Mouse (Mus musculus) MEL (cell line): ENCODE results near the gene Stab2. TPM values are rescaled to one million over a fixed set of nuclear protein-coding genes. Genes with fewer than 3 reads are reported as not detected.

Experiments
- DNase-seq: peaks from one replicate; pipeline ENCODE4 v3.0.0; 2011; ENCODE audit warnings: low read depth, low spot score
- H3K27ac ChIP-seq: 2 replicates; pipeline ENCODE4 v1.5.1; 2012; ENCODE audit warnings: low read depth, mild to moderate bottlenecking, control low read depth, low read length, moderate library complexity; ENCODE audit not compliant: control insufficient read depth
- H3K27me3 ChIP-seq, 2 experiments: fragments of 150-350 bp in 1 of 2; sonication (generic) in 1 of 2; 2 replicates each; pipeline ENCODE4 v1.6.1; 2012; ENCODE audit warnings: low read length in 2 of 2, mild to moderate bottlenecking in 2 of 2, improper control_type of control experiment in 1 of 2, moderate library complexity in 1 of 2; ENCODE audit not compliant: insufficient read depth in 2 of 2, control insufficient read depth in 1 of 2
- H3K36me3 ChIP-seq, 2 experiments: 2 replicates each; pipeline ENCODE4 v1.6.1; 2012 to 2014; ENCODE audit warnings: low read length in 2 of 2, improper control_type of control experiment in 1 of 2, inconsistent platforms in 1 of 2, mild to moderate bottlenecking in 1 of 2; ENCODE audit not compliant: insufficient read depth in 2 of 2, control insufficient read depth in 1 of 2
- H3K4me1 ChIP-seq, 2 experiments: fragments of 150-350 bp in 1 of 2; sonication (generic) in 1 of 2; 2 replicates each; pipeline ENCODE4 v1.6.1; 2012; ENCODE audit warnings: low read length in 2 of 2, improper control_type of control experiment in 1 of 2, mild to moderate bottlenecking in 1 of 2; ENCODE audit not compliant: insufficient read depth in 2 of 2, control insufficient read depth in 1 of 2
- H3K4me3 ChIP-seq, 2 experiments: fragments of 150-350 bp in 1 of 2; sonication (generic) in 1 of 2; 2 replicates each; pipeline ENCODE4 v1.5.1; 2012; ENCODE audit warnings: low read depth in 2 of 2, low read length in 2 of 2, mild to moderate bottlenecking in 2 of 2, moderate library complexity in 2 of 2, control low read depth in 1 of 2, improper control_type of control experiment in 1 of 2; ENCODE audit not compliant: control insufficient read depth in 1 of 2, insufficient read depth in 1 of 2
- H3K79me2 ChIP-seq: 2 replicates; pipeline ENCODE4 v1.6.1; 2012; ENCODE audit warnings: mild to moderate bottlenecking, low read length, moderate library complexity; ENCODE audit not compliant: control insufficient read depth, poor library complexity, insufficient read depth
- H3K9ac ChIP-seq: 2 replicates; pipeline ENCODE4 v1.6.1; 2012; ENCODE audit warnings: low read depth, mild to moderate bottlenecking, control low read depth, low read length, moderate library complexity; ENCODE audit not compliant: control insufficient read depth, poor library complexity, severe bottlenecking
- H3K9me3 ChIP-seq: fragments of 150-350 bp; sonication (generic); replicated peaks from 2 replicates; pipeline ENCODE4 v1.6.1; 2012; ENCODE audit warnings: mild to moderate bottlenecking, low read length, improper control_type of control experiment, moderate library complexity; ENCODE audit not compliant: insufficient read depth
- BHLHE40 ChIP-seq: IDR thresholded peaks from 2 replicates; pipeline ENCODE4 v1.6.1; 2012; ENCODE audit warnings: low read depth, mild to moderate bottlenecking, inconsistent platforms, low read length, improper control_type of control experiment, borderline replicate concordance
- CHD1 ChIP-seq: IDR thresholded peaks from 2 replicates; pipeline ENCODE4 v1.6.1; 2012; ENCODE audit warnings: low read depth, mild to moderate bottlenecking, inconsistent platforms, low read length, improper control_type of control experiment
- CHD2 ChIP-seq: IDR thresholded peaks from 2 replicates; pipeline ENCODE4 v1.6.1; 2011; ENCODE audit warnings: low read length, improper control_type of control experiment
- CTCF ChIP-seq, 3 experiments: IDR thresholded peaks in 2 of 3; conservative IDR thresholded peaks in 1 of 3; 2 replicates each; pipeline ENCODE4 v1.5.1; 2011 to 2012; ENCODE audit warnings: low read length in 3 of 3, low read depth in 2 of 3, mild to moderate bottlenecking in 2 of 3, improper control_type of control experiment in 1 of 3, inconsistent platforms in 1 of 3, mixed read lengths in 1 of 3, moderate library complexity in 1 of 3; ENCODE audit not compliant: control insufficient read depth in 1 of 3, insufficient read depth in 1 of 3, poor library complexity in 1 of 3, severe bottlenecking in 1 of 3
- E2F4 ChIP-seq: IDR thresholded peaks from 2 replicates; pipeline ENCODE4 v1.6.1; 2011; ENCODE audit warnings: low read depth, low read length, improper control_type of control experiment, borderline replicate concordance
- ELF1 ChIP-seq: IDR thresholded peaks from 2 replicates; pipeline ENCODE4 v1.6.1; 2014; ENCODE audit warnings: low read depth, mild to moderate bottlenecking, inconsistent platforms, low read length, improper control_type of control experiment, moderate library complexity
- GATA1 ChIP-seq: IDR thresholded peaks from 2 replicates; pipeline ENCODE4 v1.6.1; 2011; ENCODE audit warnings: low read depth, low read length, improper control_type of control experiment
- HCFC1 ChIP-seq: IDR thresholded peaks from 2 replicates; pipeline ENCODE4 v1.6.1; 2012; ENCODE audit warnings: low read depth, mild to moderate bottlenecking, inconsistent platforms, low read length, improper control_type of control experiment, moderate library complexity
- KAT2A ChIP-seq: conservative IDR thresholded peaks from 2 replicates; pipeline ENCODE4 v1.6.1; 2012; ENCODE audit warnings: low read depth, low read length, improper control_type of control experiment, inconsistent platforms
- MAFK ChIP-seq: IDR thresholded peaks from 2 replicates; pipeline ENCODE4 v1.6.1; 2011; ENCODE audit warnings: low read depth, mild to moderate bottlenecking, low read length, improper control_type of control experiment, borderline replicate concordance
- MAX ChIP-seq: IDR thresholded peaks from 2 replicates; pipeline ENCODE4 v1.6.1; 2011; ENCODE audit warnings: low read length, improper control_type of control experiment
- MYB ChIP-seq: IDR thresholded peaks from 2 replicates; pipeline ENCODE4 v1.6.1; 2011; ENCODE audit warnings: mild to moderate bottlenecking, low read depth, low read length, improper control_type of control experiment
- MYC ChIP-seq: IDR thresholded peaks from 2 replicates; pipeline ENCODE4 v1.6.1; 2011; ENCODE audit warnings: low read depth, mild to moderate bottlenecking, low read length, improper control_type of control experiment, moderate library complexity
- NRF1 ChIP-seq: IDR thresholded peaks from 2 replicates; pipeline ENCODE4 v1.6.1; 2014; ENCODE audit warnings: low read depth, mild to moderate bottlenecking, inconsistent platforms, low read length, improper control_type of control experiment, moderate library complexity; ENCODE audit not compliant: poor library complexity, insufficient read depth, severe bottlenecking
- POLR2A ChIP-seq, 2 experiments: IDR thresholded peaks; 2 replicates each; pipeline ENCODE4 v1.6.1; 2011 to 2012; ENCODE audit warnings: low read length in 2 of 2, mild to moderate bottlenecking in 2 of 2, control low read depth in 1 of 2, improper control_type of control experiment in 1 of 2, low read depth in 1 of 2, moderate library complexity in 1 of 2; ENCODE audit not compliant: control insufficient read depth in 1 of 2, insufficient read depth in 1 of 2, poor library complexity in 1 of 2
- POLR2AphosphoS2 ChIP-seq: IDR thresholded peaks from 2 replicates; pipeline ENCODE4 v1.6.1; 2011; ENCODE audit warnings: low read length, improper control_type of control experiment
- SIN3A ChIP-seq: IDR thresholded peaks from 2 replicates; pipeline ENCODE4 v1.6.1; 2012; ENCODE audit warnings: low read length, improper control_type of control experiment, inconsistent platforms
- SMC3 ChIP-seq: IDR thresholded peaks from 2 replicates; pipeline ENCODE4 v1.6.1; 2011; ENCODE audit warnings: low read depth, low read length, improper control_type of control experiment
- TAL1 ChIP-seq: IDR thresholded peaks from 2 replicates; pipeline ENCODE4 v1.6.1; 2012; ENCODE audit warnings: mild to moderate bottlenecking, inconsistent platforms, low read length, moderate library complexity, mixed read lengths
- TCF12 ChIP-seq: IDR thresholded peaks from 2 replicates; pipeline ENCODE4 v1.6.1; 2014; ENCODE audit warnings: low read depth, mild to moderate bottlenecking, inconsistent platforms, low read length, improper control_type of control experiment, moderate library complexity
- UBTF ChIP-seq: IDR thresholded peaks from 2 replicates; pipeline ENCODE4 v1.6.1; 2012; ENCODE audit warnings: low read depth, mild to moderate bottlenecking, inconsistent platforms, low read length, improper control_type of control experiment, moderate library complexity, borderline replicate concordance; ENCODE audit not compliant: insufficient read depth
- USF1 ChIP-seq: IDR thresholded peaks from 2 replicates; pipeline ENCODE4 v1.6.1; 2014; ENCODE audit warnings: low read depth, mild to moderate bottlenecking, inconsistent platforms, low read length, improper control_type of control experiment, moderate library complexity
- USF2 ChIP-seq, 2 experiments: IDR thresholded peaks; 2 replicates each; pipeline ENCODE4 v1.6.1; 2011 to 2012; ENCODE audit warnings: improper control_type of control experiment in 2 of 2, low read length in 2 of 2, borderline replicate concordance in 1 of 2, inconsistent platforms in 1 of 2, low read depth in 1 of 2, mild to moderate bottlenecking in 1 of 2; ENCODE audit not compliant: insufficient read depth in 1 of 2
- ZC3H11A ChIP-seq: IDR thresholded peaks from 2 replicates; pipeline ENCODE4 v1.6.1; 2012; ENCODE audit warnings: low read depth, mild to moderate bottlenecking, inconsistent platforms, low read length, improper control_type of control experiment
- ZKSCAN1 ChIP-seq: IDR thresholded peaks from 2 replicates; pipeline ENCODE4 v1.6.1; 2012; ENCODE audit warnings: low read depth, mild to moderate bottlenecking, inconsistent platforms, low read length, improper control_type of control experiment, moderate library complexity
- ZMIZ1 ChIP-seq: IDR thresholded peaks from 2 replicates; pipeline ENCODE4 v1.6.1; 2012; ENCODE audit warnings: low read depth, mild to moderate bottlenecking, inconsistent platforms, low read length, improper control_type of control experiment, moderate library complexity
- polyA plus RNA-seq, 2 experiments: library from polyadenylated mRNA; stranded (reverse) in 1 of 2; unstranded in 1 of 2; fragments of >175 nt in 1 of 2; fragments of >200 nt in 1 of 2; gene quantifications; 2 replicates each; pipeline versions ENCODE4 v1.2.1 to v1.2.4; 2012; ENCODE audit warnings: low replicate concordance in 2 of 2, low read depth in 1 of 2; ENCODE audit not compliant: insufficient read length in 2 of 2, insufficient read depth in 1 of 2, missing spikeins in 1 of 2
- total RNA-seq: library from RNA; depleted of rRNA; stranded (reverse); fragments of 300-350 nt; gene quantifications from 2 replicates; pipeline ENCODE4 v1.2.3, GENCODE M21; 2012

The Stab2 gene
- total and polyA plus RNA-seq, 3 experiments: 0.73 to 5.1 TPM; not detected in 1

- Histone ChIP-seq H3K79me2 (no peaks in the 10 kb centered on the region), H3K9me3 (no peaks in the 10 kb centered on the region), H3K4me3 (no peak overlapping the region), H3K36me3 (0 out of 4 replicates have a peak, but pooled peaks cover 0 to 2% of the 10 kb centered on the region in 2 experiments), H3K9ac (no peak overlapping the region), H3K27ac (no peak overlapping the region), H3K27me3 (no peaks in the 10 kb centered on the region), H3K4me1 (peaks cover 4 to 6% of the 10 kb centered on the region in 2 experiments; a peak in 2 of 4 replicates)
- TF ChIP-seq MYB: no peak
- no peak for TF ChIP-seq CHD1
- no peak for TF ChIP-seq CHD2
- no peak for TF ChIP-seq ZMIZ1
- no peak for TF ChIP-seq MYC
- TF ChIP-seq USF2 (IDR thresholded peaks at IDR 0.05; ENCODE audit: borderline replicate concordance in 1 of 2, insufficient read depth in 1 of 2, low read depth in 1 of 2, low read length in 2 of 2): no peak
- no peak for TF ChIP-seq USF1
- TF ChIP-seq MAFK: no peak
- no peak for TF ChIP-seq MAX
- TF ChIP-seq HCFC1: no peak
- no peak for TF ChIP-seq ZC3H11A
- no peak for TF ChIP-seq POLR2AphosphoS2
- no peak for TF ChIP-seq SIN3A
- no peak for TF ChIP-seq UBTF
- no peak for TF ChIP-seq ZKSCAN1
- no peak for TF ChIP-seq SMC3
- TF ChIP-seq E2F4: no peak
- TF ChIP-seq GATA1: no peak
- DNase-seq: no peak
These were observed 74.6 kb downstream of the Stab2 start for GRCm38 (mm10) chr10:86933180-86933695.

GRCm38 (mm10) chr10:86923602-86924001, 84.2 kb downstream of the Stab2 start:
- H3K27me3 ChIP-seq: no peaks in the 10 kb centered on the region
- H3K27ac ChIP-seq: no peak overlapping the region
- no peaks in the 10 kb centered on the region for H3K9me3 ChIP-seq
- H3K36me3 ChIP-seq: no peaks in the 10 kb centered on the region
- DNase-seq: no peak
- no peak overlapping the region for H3K4me3 ChIP-seq
- no peaks in the 10 kb centered on the region for H3K79me2 ChIP-seq
- TF ChIP-seq ZC3H11A (no peak), USF1 (no peak), BHLHE40 (no peak), KAT2A (no peak), MAX (no peak), E2F4 (no peak), CTCF (IDR thresholded peaks at IDR 0.05 in 2 of 3, conservative IDR thresholded peaks at IDR 0.05 in 1 of 3; ENCODE audit: control insufficient read depth in 1 of 3, insufficient read depth in 1 of 3, low read depth in 2 of 3, low read length in 3 of 3, poor library complexity in 1 of 3, severe bottlenecking in 1 of 3) (no peak), GATA1 (no peak), TAL1 (no peak), POLR2A (IDR thresholded peaks at IDR 0.05; ENCODE audit: control insufficient read depth in 1 of 2, insufficient read depth in 1 of 2, low read depth in 1 of 2, low read length in 2 of 2, poor library complexity in 1 of 2) (no peak), POLR2AphosphoS2 (no peak), NRF1 (no peak), SIN3A (no peak), ZKSCAN1 (no peak), TCF12 (no peak), ELF1 (no peak)
- H3K9ac ChIP-seq: no peak overlapping the region
- no peaks in the 10 kb centered on the region for H3K4me1 ChIP-seq
